Comparison of ENCODE assay signal across 9 mouse cellular contexts in genomic region chr1:88475502-88475953, GRCm38 (mm10). TPM values are rescaled to one million over a fixed set of nuclear protein-coding genes. Genes with fewer than 3 reads are reported as not detected.
DNase-seq lines count a peak whose midpoint lies in the region; ATAC-seq and TF ChIP-seq lines count a peak whose summit lies in the region.
"Had no signal": no experiment of that assay in that cellular context is flagged by ENCODE, and none has a peak within 500 bp of the region (broad histone marks: within the 10 kb centered on the region; RNA-seq: fewer than 3 reads in every experiment).

No protein-coding gene starts in this region.

- H3K27ac ChIP-seq in intestine, postnatal 0 days (ENCODE audit: low read depth, low read length): no peak overlapping the region
- peak overlapping the region; percentile 73 for H3K27ac ChIP-seq in lung, embryonic 16.5 days (ENCODE audit: low read length)
- H3K27ac ChIP-seq: forebrain, embryonic 13.5 days had no signal

- H3K4me2 ChIP-seq in intestine, postnatal 0 days (replicated peaks; ENCODE audit: low read depth): 0 out of 2 replicates have a peak overlapping the region, but pooled peaks have one; percentile 4
- H3K4me2 ChIP-seq in lung, embryonic 16.5 days (ENCODE audit: low read depth, low read length): no peak overlapping the region
- H3K4me2 ChIP-seq: forebrain, embryonic 13.5 days had no signal

- no peak overlapping the region for H3K4me3 ChIP-seq in intestine, postnatal 0 days (ENCODE audit: low read depth, low read length)
- H3K4me3 ChIP-seq in lung, embryonic 16.5 days (ENCODE audit: low read length): no peak overlapping the region
- H3K4me3 ChIP-seq: forebrain, embryonic 13.5 days had no signal

- peak; percentile 30 to 56 for DNase-seq in urinary bladder, adult 18-20 months (ENCODE audit: low spot score in 2 of 2)
- DNase-seq in urinary bladder, adult 2 months (ENCODE audit: low spot score): no peak
- no peak for DNase-seq in left cerebral cortex, postnatal 14 days (ENCODE audit: low spot score in 2 of 2)
- DNase-seq in gastrocnemius, postnatal 4 days (ENCODE audit: low spot score in 2 of 2): no peak
- DNase-seq in cerebellum, adult 11 months: no peak

- no peaks in the 10 kb centered on the region for H3K9me3 ChIP-seq in intestine, postnatal 0 days (ENCODE audit: control insufficient read depth)
- H3K9me3 ChIP-seq in lung, embryonic 16.5 days (ENCODE audit: control insufficient read depth, low read length): no peaks in the 10 kb centered on the region
- H3K9me3 ChIP-seq: forebrain, embryonic 13.5 days had no signal

- 0 out of 2 replicates have a peak, but pooled peaks have one; percentile 22 for ATAC-seq in intestine, postnatal 0 days
- peak; percentile 55 for ATAC-seq in lung, embryonic 16.5 days (ENCODE audit: low read depth)
- no peak for ATAC-seq in erythroid progenitor cell, adult 5-6 weeks (replicated peaks; ENCODE audit: low FRiP score, poor library complexity, severe bottlenecking)
- ATAC-seq: forebrain, embryonic 13.5 days had no signal

- H3K36me3 ChIP-seq in intestine, postnatal 0 days (ENCODE audit: control insufficient read depth, insufficient read depth): no peaks in the 10 kb centered on the region
- H3K36me3 ChIP-seq in lung, embryonic 16.5 days (ENCODE audit: control insufficient read depth, insufficient read depth, low read length): no peaks in the 10 kb centered on the region

- no peak overlapping the region for H3K9ac ChIP-seq in intestine, postnatal 0 days (ENCODE audit: low read depth, low read length)
- no peak overlapping the region for H3K9ac ChIP-seq in lung, embryonic 16.5 days (ENCODE audit: low read length)
- H3K9ac ChIP-seq: forebrain, embryonic 13.5 days had no signal

- 8% methylated on average over 8 of the region's 8 CpGs for WGBS in intestine, postnatal 0 days
- 4% methylated on average over 8 of the region's 8 CpGs for WGBS in lung, embryonic 16.5 days

- intact Hi-C loops in left cerebral cortex, postnatal 14 days (cut with DNase I): no loop called here

- no peak for TF ChIP-seq CTCF in intestine, postnatal 0 days (IDR thresholded peaks at IDR 0.05; ENCODE audit: low read depth)

- peaks cover 10% of the 10 kb centered on the region; the same call in 1 of the 2 replicates for H3K4me1 ChIP-seq in intestine, postnatal 0 days (replicated peaks; ENCODE audit: control insufficient read depth, insufficient read depth, low read length)
- peaks cover 32% of the 10 kb centered on the region for H3K4me1 ChIP-seq in lung, embryonic 16.5 days (replicated peaks; ENCODE audit: control insufficient read depth, insufficient read depth, low read length)

- no peaks in the 10 kb centered on the region for H3K27me3 ChIP-seq in intestine, postnatal 0 days (replicated peaks; ENCODE audit: control insufficient read depth, insufficient read depth, low read length)
- H3K27me3 ChIP-seq in lung, embryonic 16.5 days (ENCODE audit: control insufficient read depth, insufficient read depth, low read depth, low read length): no peaks in the 10 kb centered on the region
- H3K27me3 ChIP-seq: forebrain, embryonic 13.5 days had no signal

RNA-seq across cellular contexts. Expression of gene Glrp1, which starts 34.3 kb away (rescaled TPM):
- polyA plus RNA-seq in urinary bladder, adult 2 months (2012; rRNA removed): not detected in 2 replicates
- not detected in 2 replicates for polyA plus RNA-seq in intestine, postnatal 0 days (2015; fragmentation: Nextera tagmentation; extraction: Ambion mirVana)
- 0.21 and 0.28 TPM in 2 replicates for polyA plus RNA-seq in lung, embryonic 16.5 days (2015; fragmentation: Nextera tagmentation; extraction: Ambion mirVana)
- not detected for total RNA-seq in left cerebral cortex, postnatal 14 days (2021)
- not detected for total RNA-seq in gastrocnemius, postnatal 4 days (2021)
- total RNA-seq in erythroid progenitor cell, adult 5-6 weeks (2015; ENCODE audit: low replicate concordance): not detected in 2 replicates
- not detected in 2 replicates for total RNA-seq in erythroid progenitor cell, adult 5-6 weeks (2017; ENCODE audit: low replicate concordance)
- polyA plus RNA-seq: forebrain, embryonic 13.5 days had no signal

Comparison
In these comparisons a context has a peak if more than half of its experiments do, and no peak if none do; other contexts are left out.
1. DNase-seq: peak in urinary bladder, adult 18-20 months (2 of 2); none in urinary bladder, adult 2 months (single experiment), left cerebral cortex, postnatal 14 days (0 of 2), gastrocnemius, postnatal 4 days (0 of 2) and cerebellum, adult 11 months (single experiment).